Mouse (Mus musculus) ES-E14 (cell line): ENCODE results near the gene Eef2.

Source experiments
- CHD2 ChIP-seq: IDR thresholded peaks from 2 replicates; pipeline ENCODE4 v1.6.1; 2014; ENCODE audit warnings: mild to moderate bottlenecking, low read depth, low read length, inconsistent platforms
- ZNF384 ChIP-seq: IDR thresholded peaks from 2 replicates; pipeline ENCODE4 v1.6.1; 2012; ENCODE audit warnings: low read depth, low read length, inconsistent platforms

GRCm38 (mm10) chr10:81174617-81175344 is 1.6 kb upstream of the Eef2 start:
- TF ChIP-seq CHD2 (no peak), ZNF384 (no peak)
